Mouse (Mus musculus) brain, adult 2 months (tissue): ENCODE data around the gene Duox2.
A peak's percentile ranks its signal among the peaks of the same experiment; 100 is the strongest.

Source experiments
- DNase-seq: peaks from one replicate; pipeline ENCODE4 v3.0.0; 2011; ENCODE audit warnings: low read depth, low spot score

The Duox2 gene

DNA sequence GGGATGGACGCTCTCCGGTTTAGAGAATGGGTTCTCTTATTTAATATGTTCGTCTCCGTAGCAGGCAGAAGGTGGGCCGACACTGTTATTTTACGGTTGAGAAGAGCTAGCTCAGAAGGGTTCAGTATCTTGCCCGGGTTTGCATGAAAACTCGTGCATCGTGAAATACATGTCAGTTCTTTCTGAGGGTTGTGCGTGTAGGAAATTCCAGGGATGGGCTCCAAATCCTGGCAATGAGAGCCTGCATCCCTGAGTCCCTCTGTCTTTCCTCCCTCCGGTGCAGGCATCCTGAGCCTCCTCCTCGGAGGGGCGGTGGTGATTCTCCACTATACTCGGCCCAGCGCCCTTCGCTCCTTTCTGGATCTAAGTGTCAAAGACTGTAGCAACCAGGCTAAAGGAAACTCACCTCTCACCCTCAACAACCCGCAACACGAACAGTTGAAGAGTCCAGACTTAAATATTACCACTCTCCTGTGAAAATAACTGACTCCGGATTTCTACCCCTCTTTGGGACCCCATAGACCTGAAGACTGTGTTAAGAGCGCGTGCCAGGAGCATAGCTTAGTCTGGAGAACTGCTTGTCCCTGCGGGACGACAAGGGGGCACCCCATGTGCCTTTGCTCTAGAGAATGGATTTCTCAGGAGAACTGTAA is 3.8 kb upstream of the Duox2 start:
- no peak for DNase-seq

DNA sequence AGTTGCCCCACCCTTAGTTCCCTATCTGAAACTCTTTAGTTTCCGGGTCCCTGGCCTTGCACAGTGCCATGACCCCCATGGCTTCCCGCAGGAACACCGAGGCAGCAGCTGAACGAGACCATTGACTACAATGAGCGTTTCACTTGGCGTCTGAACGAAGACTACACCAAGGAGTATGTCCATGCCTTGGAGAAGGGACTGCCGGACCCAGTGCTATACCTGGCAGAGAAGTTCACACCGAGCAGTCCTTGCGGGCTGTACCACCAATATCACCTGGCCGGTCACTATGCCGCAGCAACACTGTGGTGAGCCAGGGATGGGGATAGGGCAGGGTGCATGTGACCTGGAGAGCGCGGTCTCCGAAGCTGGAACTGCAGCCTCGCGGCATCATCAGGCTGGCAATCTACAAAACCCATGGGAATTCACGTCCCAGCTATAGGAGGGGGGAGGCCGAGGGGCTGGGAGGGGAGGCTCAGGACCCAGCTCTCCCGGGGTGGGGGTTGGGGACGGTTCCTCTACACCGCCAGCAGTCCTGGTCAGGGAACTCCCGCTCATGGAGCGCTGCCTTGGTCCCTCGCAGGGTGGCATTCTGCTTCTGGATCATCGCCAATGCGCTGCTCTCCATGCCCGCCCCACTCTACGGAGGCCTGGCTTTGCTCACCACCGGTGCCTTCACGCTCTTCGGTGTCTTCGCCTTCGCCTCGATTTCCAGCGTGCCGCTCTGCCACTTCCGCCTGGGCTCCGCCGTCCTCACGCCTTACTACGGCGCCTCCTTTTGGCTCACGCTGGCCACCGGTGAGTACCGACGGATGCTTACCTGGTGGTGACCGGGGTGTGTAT is 3.1 kb upstream of the Duox2 start:
- DNase-seq: peak; percentile 49

DNA sequence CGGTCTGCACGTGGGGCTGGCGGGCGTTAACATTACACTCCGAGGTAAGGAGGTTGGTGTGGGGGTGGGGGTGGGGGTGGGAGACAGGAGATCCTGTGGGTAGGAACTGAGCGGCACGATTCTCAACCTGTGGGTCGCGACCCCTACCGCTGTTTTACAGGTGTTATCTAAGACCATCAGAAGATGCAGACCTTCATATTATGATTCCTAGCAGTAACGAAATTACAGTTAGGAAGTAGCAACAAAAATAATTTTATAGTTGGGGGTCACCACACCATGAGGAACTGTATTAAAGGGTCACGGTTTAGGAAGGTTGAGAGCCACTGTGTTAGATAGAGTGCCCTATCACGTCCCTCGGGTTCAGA is 2.4 kb upstream of the Duox2 start:
- DNase-seq: no peak

DNA sequence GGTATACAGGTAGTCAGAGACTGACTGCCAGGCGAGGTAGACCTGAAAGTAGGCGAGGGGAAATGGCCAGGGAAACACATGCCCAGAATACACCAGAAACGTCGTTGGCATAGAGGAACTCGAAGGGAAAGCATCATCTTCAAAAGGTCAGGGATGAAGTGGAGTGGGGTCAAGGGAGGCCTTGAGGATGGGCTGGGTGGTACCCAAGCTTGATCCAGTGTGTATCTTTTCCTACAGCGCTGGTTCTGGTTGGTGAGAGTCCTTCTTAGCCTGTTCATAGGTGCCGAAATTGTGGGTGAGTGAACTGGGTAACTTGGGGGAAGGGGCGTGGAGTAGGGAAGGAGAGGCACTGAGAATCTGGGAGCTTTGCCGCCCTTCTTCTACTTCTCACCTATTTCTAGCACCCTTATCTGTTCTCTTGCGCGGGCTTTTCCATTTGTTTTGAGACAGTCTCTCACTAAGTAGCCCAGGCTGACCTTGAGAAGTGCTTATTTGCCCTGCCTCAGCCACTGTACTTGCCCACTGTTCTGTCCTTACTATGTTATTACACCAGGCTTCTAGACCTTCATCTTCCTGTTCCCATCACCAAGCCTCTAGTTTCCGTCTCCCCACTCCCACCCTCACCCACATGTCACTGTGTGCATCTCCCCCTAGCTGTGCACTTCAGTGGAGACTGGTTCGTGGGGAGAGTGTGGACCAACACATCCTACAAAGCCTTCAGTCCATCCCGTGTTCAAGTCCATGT is 1.8 kb upstream of the Duox2 start:
- no peak for DNase-seq

DNA sequence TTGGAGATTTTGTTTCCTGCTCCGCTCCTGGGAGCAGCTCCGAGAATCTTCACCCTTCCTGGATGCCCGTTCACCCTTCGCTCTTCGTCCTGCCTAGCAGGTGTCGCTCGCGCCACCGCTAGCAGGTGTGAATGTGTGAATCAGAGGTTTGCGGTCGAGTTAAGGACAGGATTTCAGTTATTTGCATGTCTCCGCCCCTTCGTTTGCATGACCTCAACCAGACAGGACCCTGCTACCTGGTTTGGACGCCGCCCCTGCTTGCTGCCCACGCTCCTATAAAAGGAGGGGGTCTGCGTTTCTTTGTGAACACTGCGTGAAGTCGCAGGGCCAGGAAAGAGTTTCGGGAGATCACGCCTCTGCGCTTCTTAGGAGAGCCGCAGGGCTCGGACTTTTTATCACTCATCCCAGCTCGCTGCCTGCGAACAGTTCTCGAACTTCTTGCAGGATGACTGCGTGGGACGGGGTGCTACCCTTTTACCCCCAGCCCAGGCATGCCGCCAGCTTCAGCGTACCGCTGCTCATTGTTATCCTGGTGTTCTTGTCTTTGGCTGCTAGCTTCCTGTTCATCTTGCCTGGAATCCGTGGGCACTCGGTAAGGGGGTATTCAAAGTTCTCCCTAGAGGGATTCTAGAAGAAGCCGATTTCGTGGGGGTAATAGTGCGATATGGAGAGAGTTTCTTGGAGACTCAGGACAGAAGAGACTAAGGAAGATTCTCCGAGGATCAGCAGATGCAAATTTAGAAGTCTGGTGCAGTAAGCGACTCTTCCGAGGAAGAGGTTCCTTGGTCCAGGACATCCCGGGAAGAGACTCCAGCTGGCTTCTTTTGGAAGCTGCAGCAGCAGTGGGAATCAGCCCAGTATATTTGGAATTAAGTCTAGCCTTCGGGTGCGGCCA is 594 bp upstream of the Duox2 start, which contains the start of gene Duoxa2:
Gene Duoxa2, plus strand, starts transcription at position 305 of the 895 bp plus-strand sequence.
- DNase-seq: no peak

DNA sequence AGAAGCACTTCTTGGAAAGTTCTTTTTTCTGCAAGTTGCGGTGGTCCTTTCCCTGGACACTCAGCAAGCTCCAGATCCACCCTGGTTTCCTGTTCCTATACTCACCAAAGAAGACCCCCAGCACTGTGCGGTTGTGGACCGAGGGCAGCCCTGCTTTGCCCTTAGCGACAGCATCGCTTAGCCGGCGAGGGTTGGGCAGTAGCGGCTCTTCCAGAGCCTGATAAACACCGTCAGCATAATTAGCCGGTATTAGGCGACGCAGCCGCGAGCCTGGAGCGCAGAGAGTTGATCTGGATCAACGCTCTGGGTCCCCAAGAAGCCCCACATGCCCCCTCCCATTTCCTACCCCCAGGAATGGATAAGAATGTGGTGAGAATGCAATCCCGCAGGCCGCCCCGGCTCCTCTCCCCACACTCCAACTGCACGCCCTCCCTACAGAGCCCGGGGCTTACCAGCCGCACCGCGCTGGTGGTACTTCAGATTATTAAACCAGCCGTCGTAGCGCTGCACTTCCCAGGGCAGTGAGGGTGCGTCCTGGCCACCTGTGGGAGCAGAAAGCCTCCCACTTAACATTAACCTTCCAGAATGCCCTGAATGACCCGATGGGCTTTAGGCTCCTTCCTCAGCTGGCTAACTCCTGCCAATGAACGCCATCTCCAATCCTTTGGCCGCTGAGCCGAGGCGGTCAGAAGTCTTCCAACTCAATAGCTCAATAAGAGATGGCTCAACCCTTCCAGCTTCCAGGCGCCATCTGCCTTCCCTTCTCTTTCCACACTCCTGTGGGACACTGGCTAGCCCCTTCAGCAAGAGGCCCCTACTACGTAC is 766 bp downstream of the Duox2 start:
- no peak for DNase-seq

DNA sequence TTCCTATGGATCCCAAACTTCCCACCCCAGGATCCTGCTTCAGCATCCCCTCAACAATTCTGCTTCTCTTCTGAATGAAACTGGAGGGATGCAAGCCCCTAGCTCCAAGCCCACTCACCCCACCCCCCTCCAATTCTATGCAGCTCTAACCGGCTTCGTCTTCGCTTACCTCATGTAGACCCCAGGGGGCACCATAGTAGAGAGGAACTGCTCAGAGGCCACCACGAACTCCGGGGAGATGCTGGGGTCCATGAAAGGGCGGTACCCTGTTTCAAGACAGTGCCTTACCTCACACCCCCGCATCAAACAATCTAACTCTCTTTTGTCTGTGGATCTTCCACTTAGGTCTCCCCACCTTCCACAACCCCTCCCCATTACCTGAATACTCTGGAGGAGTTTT is 3.3 kb downstream of the Duox2 start:
- no peak for DNase-seq

DNA sequence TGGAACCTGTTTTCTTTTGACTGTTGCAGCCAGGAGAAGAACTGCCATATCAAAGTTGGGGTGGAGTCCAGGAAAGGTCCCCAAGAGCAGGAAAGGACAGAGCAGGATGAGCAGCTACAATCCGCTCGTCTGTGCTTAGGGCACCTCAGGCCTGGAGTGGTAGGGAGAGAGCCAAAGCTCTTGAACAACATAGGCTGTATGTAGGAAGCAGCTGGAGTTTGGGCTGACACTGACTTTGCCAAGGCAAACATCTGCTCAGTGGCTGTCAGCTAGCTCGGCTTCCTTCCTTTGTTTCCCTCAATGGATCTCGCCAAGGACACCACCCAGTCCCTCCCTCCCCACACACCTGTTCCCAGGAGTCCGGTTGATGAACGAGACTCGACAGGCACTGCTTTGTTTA is 12.1 kb downstream of the Duox2 start:
- DNase-seq: no peak

DNA sequence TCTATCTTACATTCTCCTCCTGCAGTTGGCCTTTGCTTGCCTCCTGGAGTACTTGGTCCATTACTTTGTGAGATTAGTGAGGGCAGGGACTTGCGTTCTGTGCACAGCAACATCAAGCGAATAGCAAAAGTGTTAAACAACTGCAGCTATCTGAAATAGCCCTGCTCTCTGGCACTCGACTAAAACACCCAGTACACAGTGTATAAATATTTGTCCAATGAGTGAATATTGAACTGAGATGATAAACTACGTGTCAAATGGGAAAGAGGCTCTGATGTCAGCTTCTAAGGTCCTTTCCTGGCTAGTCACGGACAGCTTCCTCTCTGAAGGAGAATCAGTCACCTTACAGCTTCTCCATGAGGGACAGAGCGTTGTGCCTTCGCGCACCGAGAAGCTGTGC is 14.2 kb downstream of the Duox2 start:
- DNase-seq: no peak

DNA sequence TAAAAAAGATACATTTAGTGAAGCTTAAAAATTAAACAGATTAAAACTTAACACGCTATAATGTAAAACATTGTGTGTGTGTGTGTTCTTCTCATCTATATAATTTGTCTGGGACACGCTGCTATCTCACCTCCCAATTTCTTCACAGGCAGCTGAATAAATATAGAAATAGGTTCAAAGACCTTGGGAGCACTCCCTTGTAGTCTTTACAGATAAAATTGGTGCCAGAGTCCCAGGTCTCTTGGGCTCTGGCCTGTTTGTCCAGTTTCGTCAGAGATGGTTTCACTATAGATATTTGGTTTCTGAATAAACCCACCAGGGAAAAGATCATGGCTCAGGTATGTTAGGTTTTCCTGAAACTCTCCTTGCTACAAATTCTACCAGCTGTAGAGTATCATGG is 19.5 kb downstream of the Duox2 start:
- no peak for DNase-seq

DNA sequence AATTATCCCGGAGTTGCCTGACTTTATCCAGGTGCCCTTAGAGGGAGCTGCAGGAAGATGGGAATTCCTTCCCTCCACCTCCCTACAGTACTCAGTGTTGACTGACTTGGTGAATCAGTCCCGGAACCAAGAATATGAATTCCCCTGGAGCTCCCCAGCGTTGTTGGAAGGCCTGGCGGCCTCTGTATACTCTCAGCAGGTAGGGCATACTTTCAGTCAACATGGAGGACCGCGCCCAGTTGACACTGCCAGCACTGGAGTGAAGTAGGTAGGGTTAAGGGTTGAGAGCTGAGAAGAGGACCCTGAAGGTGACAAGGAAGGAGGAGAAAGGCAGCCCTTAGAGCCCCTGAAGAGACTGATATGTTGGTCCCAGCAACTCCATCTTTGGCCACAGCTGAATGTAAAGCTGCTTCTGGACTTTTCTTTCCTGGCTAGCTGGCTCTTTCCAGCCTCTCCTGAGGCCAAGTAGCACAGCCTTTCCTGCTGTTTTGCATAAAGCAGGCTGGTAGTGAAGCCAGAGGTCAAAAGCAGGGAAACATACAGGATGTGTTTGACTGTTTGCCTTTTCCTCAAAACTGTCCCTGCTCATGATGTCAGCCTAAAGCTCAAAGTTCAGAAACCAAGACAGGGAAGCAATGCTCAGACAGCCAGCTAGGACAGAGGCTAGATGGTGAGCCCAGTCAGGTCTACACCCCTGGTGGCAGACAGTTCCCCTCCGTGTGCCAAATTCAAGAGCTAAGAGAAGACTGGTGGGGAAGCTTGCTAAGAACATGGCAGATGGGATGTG is 31.6 kb downstream of the Duox2 start:
- no peak for DNase-seq

DNA sequence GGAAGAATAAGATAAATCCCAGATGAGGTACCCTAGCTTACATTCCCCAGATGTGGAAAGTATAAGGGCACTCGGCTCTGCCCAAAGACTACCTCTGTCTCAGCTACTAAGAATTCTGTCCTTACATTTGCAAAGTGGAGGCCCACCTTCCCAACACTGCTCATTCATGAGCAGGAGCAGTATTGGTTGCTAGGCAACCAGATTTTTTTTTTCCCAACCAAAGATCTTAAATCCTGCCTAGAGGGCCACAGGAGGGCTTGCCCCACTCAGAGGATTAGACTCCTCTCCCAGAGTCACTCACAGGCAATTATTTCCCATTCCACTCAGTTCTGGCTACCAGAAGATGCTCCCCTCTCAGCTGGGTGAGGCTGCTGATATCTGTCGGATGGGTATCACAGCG is 33.6 kb downstream of the Duox2 start:
- DNase-seq: peak; percentile 42

DNA sequence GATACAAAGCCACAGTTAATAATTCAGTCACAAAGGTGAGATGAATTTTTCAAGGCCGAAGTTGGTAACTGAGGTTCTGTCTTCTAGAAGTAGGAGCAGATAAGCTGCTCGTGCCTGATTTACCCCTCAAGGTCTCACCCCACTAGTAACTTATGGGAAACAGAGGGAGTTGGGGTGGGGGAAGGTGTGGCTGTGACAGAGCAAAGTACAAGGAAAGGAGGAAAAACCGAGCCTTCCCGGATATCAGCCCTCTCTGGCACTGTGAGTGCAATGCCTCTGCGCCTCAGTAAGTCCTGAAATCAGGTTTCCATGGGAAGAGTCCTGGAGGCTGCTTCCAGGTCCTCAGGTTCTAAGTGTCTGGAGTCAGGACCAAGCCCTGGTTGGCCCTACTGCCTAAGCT is 37.5 kb downstream of the Duox2 start:
- no peak for DNase-seq

DNA sequence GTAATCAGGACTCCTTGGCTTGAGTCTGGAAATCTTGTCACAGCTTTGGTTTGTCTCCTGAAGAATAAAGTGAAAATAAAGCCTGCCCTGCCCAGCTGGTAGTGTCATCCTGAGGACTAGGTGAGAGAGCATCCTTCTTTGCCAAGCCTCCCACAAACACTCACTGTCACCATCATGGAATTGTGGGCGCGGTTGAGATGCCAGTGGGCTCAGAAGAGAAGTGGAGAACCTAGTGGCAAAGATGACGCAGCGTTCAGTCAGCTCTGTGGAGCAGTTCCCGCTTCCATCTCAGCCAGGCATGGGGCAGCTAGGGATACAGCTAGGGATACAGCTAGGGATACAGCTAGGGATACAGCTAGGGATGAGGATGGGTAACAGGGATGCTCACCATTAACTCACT is 42.3 kb downstream of the Duox2 start:
- DNase-seq: peak; percentile 32

DNA sequence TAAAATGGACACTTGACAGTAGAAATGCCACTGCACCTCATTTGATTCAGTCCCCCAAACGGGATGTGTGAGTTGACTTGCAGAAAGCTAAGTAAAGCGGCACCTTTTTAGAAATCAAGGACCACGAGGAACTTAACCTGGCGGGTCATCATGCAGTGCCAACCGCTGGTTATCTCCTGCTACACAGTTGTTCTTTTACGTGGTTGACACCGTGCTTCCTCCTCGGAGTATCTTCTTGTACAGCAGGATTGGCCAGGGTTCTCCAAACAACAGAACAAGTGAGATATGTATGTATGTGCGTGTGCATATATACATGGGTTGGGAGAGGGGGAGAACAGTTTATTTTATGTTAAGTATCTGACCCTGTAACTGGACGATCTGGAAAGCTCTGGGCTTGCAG is 50.5 kb downstream of the Duox2 start:
- DNase-seq: no peak

DNA sequence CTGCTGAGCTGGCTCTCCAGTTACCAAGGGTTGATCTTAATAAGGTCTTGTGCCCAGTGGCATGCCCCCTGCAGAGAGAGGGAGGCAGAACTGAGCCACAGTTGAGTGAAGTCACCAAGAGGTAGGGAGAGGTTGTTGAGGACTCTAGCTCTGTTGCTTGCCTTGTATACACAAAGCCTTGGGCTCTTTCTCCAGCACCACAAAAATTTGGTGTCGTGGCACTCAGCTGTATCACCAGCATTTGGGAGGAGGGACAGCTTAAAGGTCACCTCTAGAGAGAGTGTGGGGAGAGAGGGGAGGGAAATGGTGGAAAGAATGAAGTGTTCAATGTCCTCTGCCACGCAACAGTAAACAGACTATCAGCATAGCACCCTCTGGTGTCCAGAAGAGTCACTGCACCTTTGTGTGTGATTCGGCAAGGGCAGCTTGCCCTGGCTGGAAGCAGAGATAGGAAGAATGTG is 54.5 kb downstream of the Duox2 start:
- DNase-seq: peak; percentile 87

DNA sequence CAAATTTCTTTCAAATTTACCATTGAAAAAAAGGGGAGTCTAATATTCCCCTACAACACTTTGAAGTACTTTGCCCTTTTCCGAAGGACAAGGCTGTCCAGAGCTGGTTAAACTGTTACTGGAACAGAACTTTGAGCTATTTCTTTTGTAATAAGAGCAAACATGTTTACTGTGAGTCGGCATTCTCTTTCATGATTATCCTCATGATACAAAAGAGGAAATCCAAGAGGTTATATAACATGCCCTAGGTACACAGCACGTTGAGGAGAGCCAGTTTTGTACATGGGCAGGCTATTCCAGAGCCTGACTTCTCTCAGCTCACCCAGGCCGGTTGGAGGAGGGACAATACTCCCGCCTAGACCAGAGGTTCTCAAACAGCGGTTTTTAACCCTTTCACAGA is 56.3 kb downstream of the Duox2 start:
- DNase-seq: peak; percentile 32

DNA sequence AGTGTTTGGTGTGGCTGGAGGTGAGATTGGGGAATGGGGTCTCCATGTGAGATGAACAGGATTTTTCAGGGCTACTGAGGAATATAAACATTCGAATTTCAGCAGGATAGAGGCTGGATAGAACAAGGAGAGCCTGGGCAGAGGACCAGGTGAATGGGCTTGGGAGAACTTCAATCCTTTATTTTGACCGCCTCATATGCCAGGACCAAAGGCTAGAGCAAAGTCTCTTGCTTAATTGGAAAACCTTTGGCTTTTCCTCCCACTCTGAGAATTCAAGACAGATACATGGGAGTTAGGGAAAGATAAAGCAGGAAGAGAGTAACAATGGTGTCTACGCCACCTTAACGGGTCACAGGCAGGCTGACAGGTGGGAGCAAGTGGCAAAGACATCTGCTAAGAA is 57.0 kb downstream of the Duox2 start:
- DNase-seq: no peak

DNA sequence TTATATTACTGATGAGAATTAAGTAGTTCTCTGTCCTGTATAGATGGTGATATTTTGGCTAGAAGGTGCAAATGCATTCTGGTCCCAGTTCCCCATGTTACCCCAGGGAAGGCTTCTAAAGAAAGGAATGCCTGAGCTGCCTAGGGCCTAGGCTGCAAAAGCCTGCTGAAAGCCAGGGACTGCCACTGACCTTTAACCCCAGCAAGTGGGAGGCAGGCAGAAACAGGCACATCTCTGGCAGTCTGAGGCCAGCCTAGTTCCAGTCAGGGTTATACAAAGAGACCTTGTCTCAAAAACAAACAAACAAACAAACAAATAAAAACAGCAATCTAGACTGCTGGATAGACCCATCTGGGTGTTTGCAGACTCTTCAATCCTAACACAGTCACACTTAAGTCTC is 57.5 kb downstream of the Duox2 start:
- no peak for DNase-seq
